8 mouse cellular contexts compared by ENCODE assay signal in the genomic region with DNA sequence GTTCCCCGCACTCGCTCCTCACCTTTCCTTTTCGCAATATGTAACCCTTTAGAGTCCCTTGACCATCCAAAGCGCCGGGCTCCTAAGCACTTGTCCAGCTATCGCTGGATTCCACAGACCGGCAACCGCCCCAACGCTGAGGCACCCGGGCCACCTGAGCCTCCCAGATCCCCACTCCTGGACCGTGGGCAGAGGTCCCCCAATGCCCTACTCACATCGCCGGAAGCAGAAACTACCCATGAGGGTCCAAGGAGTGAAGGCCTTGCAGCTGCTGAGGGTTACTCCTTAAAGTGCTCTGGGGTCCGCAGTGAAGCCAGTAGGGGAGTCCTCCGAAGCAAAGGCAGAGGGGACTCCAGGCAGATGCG. TPM values are rescaled to one million over a fixed set of nuclear protein-coding genes. Genes with fewer than 3 reads are reported as not detected.
DNase-seq lines count a peak whose midpoint lies in the region; ATAC-seq and TF ChIP-seq lines count a peak whose summit lies in the region.

No protein-coding gene starts in this region.

- H3K4me1 ChIP-seq in heart, embryonic 13.5 days, result peaks cover 27% of the 10 kb centered on the region
- H3K4me1 ChIP-seq in limb, embryonic 14.5 days (ENCODE audit: control insufficient read depth, insufficient read depth, low read length), result peaks cover 17% of the 10 kb centered on the region

- H3K27ac ChIP-seq in heart, embryonic 13.5 days (replicated peaks), result no peak overlapping the region
- no peak overlapping the region for H3K27ac ChIP-seq in limb, embryonic 14.5 days (replicated peaks; ENCODE audit: low read depth, low read length)

- DNase-seq in heart, postnatal 36 days, result no peak
- peak; percentile 48 for DNase-seq in brain, adult 2 months (ENCODE audit: low read depth, low spot score)
- peak; percentile 51 to 53 for DNase-seq in frontal cortex, postnatal 36 days (ENCODE audit: low spot score in 2 of 2)
- DNase-seq in limb, embryonic 14.5 days (ENCODE audit: low spot score), result no peak
- peak; percentile 42 for DNase-seq in right cerebral cortex, postnatal 10 days (ENCODE audit: low spot score in 2 of 2)
- DNase-seq in B cell, adult 2 months, result no peak
- DNase-seq in yolk sac, embryonic 10.5 days (ENCODE audit: low spot score), result no peak

- no peaks in the 10 kb centered on the region for H3K9me3 ChIP-seq in heart, embryonic 13.5 days
- H3K9me3 ChIP-seq in limb, embryonic 14.5 days (ENCODE audit: control insufficient read depth, low read length), result no peaks in the 10 kb centered on the region

- H3K27me3 ChIP-seq in heart, embryonic 13.5 days (replicated peaks), result peaks cover 49% of the 10 kb centered on the region
- peaks cover 44% of the 10 kb centered on the region for H3K27me3 ChIP-seq in limb, embryonic 14.5 days (ENCODE audit: control insufficient read depth, insufficient read depth, low read length)

- WGBS in heart, embryonic 13.5 days, result 2% methylated on average over 16 of the region's 16 CpGs
- under 1% methylated on average over 16 of the region's 16 CpGs for WGBS in limb, embryonic 14.5 days

- intact Hi-C loops in heart, postnatal 36 days (cut with DNase I), result no loop called here

- H3K36me3 ChIP-seq in heart, embryonic 13.5 days, result no peaks in the 10 kb centered on the region
- no peaks in the 10 kb centered on the region for H3K36me3 ChIP-seq in limb, embryonic 14.5 days (ENCODE audit: control insufficient read depth, insufficient read depth, low read length)

- ATAC-seq in heart, embryonic 13.5 days (ENCODE audit: extremely low read depth, insufficient number of reproducible peaks, low FRiP score, low TSS enrichment), result no peak
- peak; percentile 19; the same call in 1 of the 2 replicates for ATAC-seq in limb, embryonic 14.5 days (ENCODE audit: low FRiP score, low read depth)

- TF ChIP-seq POLR2A in limb, embryonic 14.5 days (IDR thresholded peaks at IDR 0.05; ENCODE audit: borderline replicate concordance, extremely low read depth, insufficient read depth, insufficient read length), result no peak

- peak overlapping the region; percentile 74 for H3K9ac ChIP-seq in heart, embryonic 13.5 days
- peak overlapping the region; percentile 52 for H3K9ac ChIP-seq in limb, embryonic 14.5 days (ENCODE audit: low read depth, low read length, severe bottlenecking)

- H3K4me2 ChIP-seq in heart, embryonic 13.5 days, result peak overlapping the region; percentile 100
- peak overlapping the region; percentile 96 for H3K4me2 ChIP-seq in limb, embryonic 14.5 days (replicated peaks; ENCODE audit: low read depth, low read length, severe bottlenecking)

- peak overlapping the region; percentile 69 for H3K4me3 ChIP-seq in heart, embryonic 13.5 days
- H3K4me3 ChIP-seq in limb, embryonic 14.5 days (replicated peaks; ENCODE audit: low read length), result peak overlapping the region; percentile 54

RNA-seq across cellular contexts. Expression of gene Lrrc7, which starts 1.1 kb away (rescaled TPM):
- polyA plus RNA-seq in heart, embryonic 13.5 days (2015; fragmentation: Nextera tagmentation; extraction: Ambion mirVana), result 0.07 and 0.22 TPM in 2 replicates
- not detected for total RNA-seq in heart, postnatal 36 days (2021)
- polyA plus RNA-seq in limb, embryonic 14.5 days (2012; rRNA removed), result 1.0 and 1.1 TPM in 2 replicates
- 1.5 and 2.1 TPM in 2 replicates for polyA plus RNA-seq in limb, embryonic 14.5 days (2014; fragmentation: Nextera tagmentation; extraction: Ambion mirVana)

Comparison
In these comparisons a context has a peak if more than half of its experiments do, and no peak if none do; other contexts are left out.
1. DNase-seq: peak in brain, adult 2 months (single experiment), frontal cortex, postnatal 36 days (2 of 2) and right cerebral cortex, postnatal 10 days (2 of 2); none in heart, postnatal 36 days (0 of 2), limb, embryonic 14.5 days (single experiment), B cell, adult 2 months (0 of 2) and yolk sac, embryonic 10.5 days (single experiment).